Mouse (Mus musculus): ENCODE results near the gene Izumo1. TPM values are rescaled to one million over a fixed set of nuclear protein-coding genes. Genes with fewer than 3 reads are reported as not detected.
A peak's percentile ranks its signal among the peaks of the same experiment; 100 is the strongest.

Gene Izumo1
- polyA plus RNA-seq (2016; fragmentation: Nextera tagmentation; extraction: Ambion mirVana): 0.23 TPM in 1 of 2 replicates, not detected in the other

- peaks cover 30% of the 10 kb centered on the region for H3K27me3 ChIP-seq (replicated peaks)
- WGBS: 36% methylated on average over 9 of the region's 9 CpGs
- no peak for ATAC-seq (ENCODE audit: low FRiP score, low read depth)
Observed at GRCm38 (mm10) chr7:45621443-45621842, at the start of gene Izumo1. TSS of gene Izumo1 (plus strand) at chr7:45621811.

GRCm38 (mm10) chr7:45571966-45572365, 49.6 kb upstream of the Izumo1 start:
- Histone ChIP-seq H3K27ac (no peak overlapping the region), H3K36me3 (peaks cover 5% of the 10 kb centered on the region; the same call in 1 of the 2 replicates), H3K9ac (no peak overlapping the region), H3K4me2 (replicated peaks) (peak overlapping the region; percentile 76; the same call in 1 of the 2 replicates), H3K4me3 (no peak overlapping the region), H3K9me3 (no peaks in the 10 kb centered on the region), H3K27me3 (replicated peaks) (no peaks in the 10 kb centered on the region), H3K4me1 (peaks cover 21% of the 10 kb centered on the region)
- ATAC-seq (ENCODE audit: low FRiP score, low read depth): no peak
- WGBS: 58% methylated on average over 1 of the region's 1 CpGs

More at GRCm38 (mm10) chr7:45621443-45621842, at the start of gene Izumo1:
- no peak within 1 kb of the TSS for H3K27ac ChIP-seq
- H3K36me3 ChIP-seq: no peaks in the 10 kb centered on the region
- H3K4me1 ChIP-seq: no peaks in the 10 kb centered on the region
- no peak within 1 kb of the TSS for H3K9ac ChIP-seq
- H3K4me2 ChIP-seq (replicated peaks): no peak within 1 kb of the TSS
- no peak within 1 kb of the TSS for H3K4me3 ChIP-seq
- H3K9me3 ChIP-seq: no peaks in the 10 kb centered on the region

- H3K36me3 ChIP-seq: peaks cover 5% of the 10 kb centered on the region; the same call in 1 of the 2 replicates
- H3K9me3 ChIP-seq: no peaks in the 10 kb centered on the region
- no peaks in the 10 kb centered on the region for H3K27me3 ChIP-seq (replicated peaks)
- no peak for ATAC-seq (ENCODE audit: low FRiP score, low read depth)
- H3K4me1 ChIP-seq: peaks cover 17% of the 10 kb centered on the region
- H3K4me3 ChIP-seq: no peak overlapping the region
- no peak overlapping the region for H3K9ac ChIP-seq
- H3K4me2 ChIP-seq (replicated peaks): no peak overlapping the region
- 82% methylated on average over 8 of the region's 8 CpGs for WGBS
- no peak overlapping the region for H3K27ac ChIP-seq
Observed at GRCm38 (mm10) chr7:45573954-45574353, 47.7 kb upstream of the Izumo1 start.

- Histone ChIP-seq H3K4me1 (peaks cover 17% of the 10 kb centered on the region), H3K36me3 (peaks cover 5% of the 10 kb centered on the region; the same call in 1 of the 2 replicates), H3K9ac (0 out of 2 replicates have a peak overlapping the region, but pooled peaks have one; percentile 10), H3K27me3 (replicated peaks) (no peaks in the 10 kb centered on the region), H3K4me2 (replicated peaks) (no peak overlapping the region), H3K4me3 (no peak overlapping the region), H3K27ac (no peak overlapping the region), H3K9me3 (no peaks in the 10 kb centered on the region)
- 88% methylated on average over 15 of the region's 15 CpGs for WGBS
- ATAC-seq (ENCODE audit: low FRiP score, low read depth): no peak
Observed at GRCm38 (mm10) chr7:45574472-45575379, 46.9 kb upstream of the Izumo1 start.

- Histone ChIP-seq H3K9ac (no peak overlapping the region), H3K4me2 (replicated peaks) (no peak overlapping the region), H3K36me3 (peaks cover 15% of the 10 kb centered on the region), H3K4me3 (no peak overlapping the region), H3K27me3 (replicated peaks) (no peaks in the 10 kb centered on the region), H3K27ac (no peak overlapping the region), H3K4me1 (no peaks in the 10 kb centered on the region), H3K9me3 (no peaks in the 10 kb centered on the region)
- no peak for ATAC-seq (ENCODE audit: low FRiP score, low read depth)
- WGBS: 91% methylated on average over 6 of the region's 6 CpGs
Observed at GRCm38 (mm10) chr7:45585923-45586322, 35.7 kb upstream of the Izumo1 start.

GRCm38 (mm10) chr7:45587631-45588592, 33.7 kb upstream of the Izumo1 start:
- H3K9ac ChIP-seq: no peak overlapping the region
- no peak for ATAC-seq (ENCODE audit: low FRiP score, low read depth)
- WGBS: 93% methylated on average over 23 of the region's 23 CpGs

GRCm38 (mm10) chr7:45589173-45589572, 32.4 kb upstream of the Izumo1 start:
- H3K27me3 ChIP-seq (replicated peaks): no peaks in the 10 kb centered on the region
- ATAC-seq (ENCODE audit: low FRiP score, low read depth): peak; percentile 97
- H3K4me2 ChIP-seq (replicated peaks): peak overlapping the region; percentile 59
- 5% methylated on average over 19 of the region's 19 CpGs for WGBS
- H3K9ac ChIP-seq: 0 out of 2 replicates have a peak overlapping the region, but pooled peaks have one; percentile 14
- no peaks in the 10 kb centered on the region for H3K4me1 ChIP-seq
- H3K36me3 ChIP-seq: peaks cover 15% of the 10 kb centered on the region
- H3K4me3 ChIP-seq: peak overlapping the region; percentile 21
- no peak overlapping the region for H3K27ac ChIP-seq
- no peaks in the 10 kb centered on the region for H3K9me3 ChIP-seq

More at GRCm38 (mm10) chr7:45587631-45588592, 33.7 kb upstream of the Izumo1 start:
- H3K27me3 ChIP-seq (replicated peaks): no peaks in the 10 kb centered on the region
- no peak overlapping the region for H3K4me3 ChIP-seq
- H3K9me3 ChIP-seq: no peaks in the 10 kb centered on the region
- no peak overlapping the region for H3K27ac ChIP-seq
- no peak overlapping the region for H3K4me2 ChIP-seq (replicated peaks)
- peaks cover 15% of the 10 kb centered on the region for H3K36me3 ChIP-seq
- no peaks in the 10 kb centered on the region for H3K4me1 ChIP-seq

- Histone ChIP-seq H3K4me1 (no peaks in the 10 kb centered on the region), H3K4me3 (no peak overlapping the region), H3K4me2 (replicated peaks) (0 out of 2 replicates have a peak overlapping the region, but pooled peaks have one; percentile 59), H3K9ac (no peak overlapping the region), H3K9me3 (no peaks in the 10 kb centered on the region), H3K27ac (no peak overlapping the region), H3K27me3 (replicated peaks) (no peaks in the 10 kb centered on the region), H3K36me3 (peaks cover 11% of the 10 kb centered on the region)
- WGBS: 97% methylated on average over 5 of the region's 5 CpGs
- ATAC-seq (ENCODE audit: low FRiP score, low read depth): no peak
Observed at GRCm38 (mm10) chr7:45589898-45590297, 31.7 kb upstream of the Izumo1 start.

- H3K4me2 ChIP-seq (replicated peaks): no peak overlapping the region
- peaks cover 2% of the 10 kb centered on the region; the same call in 1 of the 2 replicates for H3K36me3 ChIP-seq
- H3K9me3 ChIP-seq: no peaks in the 10 kb centered on the region
- WGBS: 65% methylated on average over 3 of the region's 3 CpGs
- no peak for ATAC-seq (ENCODE audit: low FRiP score, low read depth)
- H3K27ac ChIP-seq: no peak overlapping the region
- no peak overlapping the region for H3K9ac ChIP-seq
- no peak overlapping the region for H3K4me3 ChIP-seq
- H3K27me3 ChIP-seq (replicated peaks): no peaks in the 10 kb centered on the region
- H3K4me1 ChIP-seq: no peaks in the 10 kb centered on the region
Observed at GRCm38 (mm10) chr7:45590874-45591273, 30.7 kb upstream of the Izumo1 start.

- Histone ChIP-seq H3K27me3 (replicated peaks) (no peaks in the 10 kb centered on the region), H3K9me3 (no peaks in the 10 kb centered on the region), H3K9ac (no peak overlapping the region), H3K4me1 (no peaks in the 10 kb centered on the region), H3K36me3 (no peaks in the 10 kb centered on the region), H3K27ac (no peak overlapping the region), H3K4me2 (replicated peaks) (no peak overlapping the region), H3K4me3 (no peak overlapping the region)
- no peak for ATAC-seq (ENCODE audit: low FRiP score, low read depth)
- WGBS: 82% methylated on average over 7 of the region's 7 CpGs
Observed at GRCm38 (mm10) chr7:45591880-45592279, 29.7 kb upstream of the Izumo1 start.

GRCm38 (mm10) chr7:45593118-45593815, 28.3 kb upstream of the Izumo1 start:
- Histone ChIP-seq H3K27ac (no peak overlapping the region), H3K36me3 (no peaks in the 10 kb centered on the region), H3K9me3 (no peaks in the 10 kb centered on the region), H3K4me1 (no peaks in the 10 kb centered on the region), H3K4me3 (no peak overlapping the region), H3K9ac (no peak overlapping the region), H3K27me3 (replicated peaks) (no peaks in the 10 kb centered on the region), H3K4me2 (replicated peaks) (no peak overlapping the region)
- ATAC-seq (ENCODE audit: low FRiP score, low read depth): no peak
- WGBS: 29% methylated on average over 10 of the region's 10 CpGs

Data from neural tube, embryonic 12.5 days (tissue).